Mouse (Mus musculus) gonadal fat pad, adult 2 months (tissue): ENCODE data around the gene Urgcp. TPM values are rescaled to one million over a fixed set of nuclear protein-coding genes. Genes with fewer than 3 reads are reported as not detected.
"Not testable (repeated sequence)": the region's sequence is repeated elsewhere in the genome, so short reads cannot be mapped to it uniquely, and the experiment has no call there.

ENCODE experiments used
- DNase-seq: peaks from one replicate; pipeline ENCODE4 v3.0.0-alpha.2; 2012; ENCODE audit warnings: low read depth
- polyA plus RNA-seq: library from polyadenylated mRNA; depleted of rRNA; stranded (reverse); fragments of >200 nt; gene quantifications from 2 replicates; pipeline ENCODE4 v1.2.3, GENCODE M21; 2012; rRNA removed

The Urgcp gene
- polyA plus RNA-seq: 22.0 and 22.4 TPM in 2 replicates

DNA sequence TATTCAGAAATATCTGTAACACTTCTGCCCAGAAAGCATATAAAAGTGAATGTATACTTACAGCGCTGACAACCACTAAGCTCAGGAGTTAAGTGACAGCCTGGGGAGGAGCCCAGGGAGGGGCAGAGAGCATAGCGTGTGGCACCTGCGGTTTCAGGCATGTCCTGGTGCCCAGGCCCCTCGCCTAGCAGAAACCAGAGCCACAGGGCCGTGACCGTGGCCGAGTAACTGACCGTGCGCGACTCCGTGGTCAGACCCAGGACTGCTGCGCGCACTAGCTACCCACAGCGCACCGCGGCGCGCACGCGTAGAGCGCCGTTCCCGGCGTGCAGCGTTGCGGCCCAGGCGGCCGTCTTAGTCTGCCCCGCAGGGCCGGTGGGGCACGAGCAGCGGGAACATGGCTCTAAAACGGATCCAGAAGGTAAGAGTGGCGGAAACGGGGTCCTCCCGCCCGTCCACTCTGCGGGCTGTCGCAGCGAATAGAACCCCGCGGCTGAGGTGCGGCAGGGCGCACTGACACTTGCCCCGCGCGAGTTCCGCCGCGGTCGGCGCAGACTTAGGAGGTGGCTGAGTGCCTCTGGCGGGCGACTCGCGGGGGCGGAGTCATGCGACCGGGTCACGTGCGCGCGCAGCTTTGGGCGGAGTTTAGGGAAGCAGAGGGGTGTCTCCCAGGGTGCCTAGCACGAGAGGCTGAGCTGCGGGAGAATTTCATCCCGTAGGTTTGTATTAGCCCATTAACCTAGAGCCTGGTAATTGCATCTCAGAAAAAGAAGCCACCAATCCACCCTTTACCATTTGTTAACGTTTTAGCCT is at the start of gene Urgcp:
Gene Urgcp (minus strand): TSS at position 557 of the 813 bp plus-strand sequence.
- DNase-seq: no peak

DNA sequence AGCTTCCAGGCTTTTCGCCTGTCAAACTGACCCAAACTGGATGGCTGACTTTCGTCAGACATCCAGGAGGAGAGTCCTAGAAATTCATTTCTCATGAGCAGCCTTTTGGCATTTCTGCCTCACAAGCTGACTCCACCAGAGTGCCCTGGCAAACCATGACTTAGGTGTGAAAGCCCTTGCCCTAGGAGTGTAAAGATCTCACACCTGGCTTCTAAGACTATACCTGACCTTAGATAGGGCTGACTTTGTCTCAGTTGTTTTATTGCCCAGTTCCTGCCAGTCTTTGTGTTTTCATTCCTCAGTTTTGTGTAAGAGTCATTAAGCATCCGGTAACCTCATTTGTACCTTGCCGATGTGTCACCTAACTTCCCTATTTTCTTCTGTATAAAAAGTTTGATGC is 47.3 kb upstream of the Urgcp start:
- not testable (repeated sequence) for DNase-seq

DNA sequence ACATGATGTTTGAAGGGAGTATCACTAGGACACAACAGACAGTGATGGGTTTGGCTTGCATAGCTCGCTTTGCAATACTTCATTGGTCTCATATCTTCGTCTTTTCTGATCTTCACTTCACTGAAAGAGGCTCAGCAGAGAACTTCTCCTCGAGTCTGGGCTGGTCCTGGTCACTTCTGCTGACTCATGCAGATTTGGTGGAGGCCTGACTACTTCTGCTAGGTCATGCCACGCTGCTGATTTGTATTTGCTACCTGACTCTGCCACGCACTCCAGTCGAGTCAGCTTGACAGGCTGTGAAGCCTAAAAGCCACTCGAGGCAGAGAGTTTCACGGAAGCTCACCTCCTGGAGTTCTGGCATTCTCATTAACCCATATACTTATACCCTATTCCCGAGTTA is 45.8 kb upstream of the Urgcp start:
- DNase-seq: no peak

DNA sequence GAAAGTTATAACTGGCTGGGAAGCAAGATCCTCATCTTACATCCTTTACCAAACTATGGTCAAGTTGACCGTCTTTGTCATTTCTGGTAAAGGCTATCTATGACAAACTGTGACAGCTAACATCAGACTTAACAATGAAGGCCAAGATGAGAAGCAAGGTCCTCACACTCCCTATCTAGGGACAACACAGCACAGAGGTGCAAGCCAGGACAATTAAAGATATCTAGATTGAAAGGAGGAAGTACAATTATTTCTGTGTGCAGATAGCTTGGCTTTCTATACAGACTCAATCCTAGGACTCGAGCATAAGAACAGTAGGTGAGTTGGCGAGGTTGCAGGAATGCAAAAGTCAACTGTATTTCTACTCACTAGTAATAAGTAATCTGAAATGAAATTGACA is 43.5 kb upstream of the Urgcp start:
- no peak for DNase-seq

DNA sequence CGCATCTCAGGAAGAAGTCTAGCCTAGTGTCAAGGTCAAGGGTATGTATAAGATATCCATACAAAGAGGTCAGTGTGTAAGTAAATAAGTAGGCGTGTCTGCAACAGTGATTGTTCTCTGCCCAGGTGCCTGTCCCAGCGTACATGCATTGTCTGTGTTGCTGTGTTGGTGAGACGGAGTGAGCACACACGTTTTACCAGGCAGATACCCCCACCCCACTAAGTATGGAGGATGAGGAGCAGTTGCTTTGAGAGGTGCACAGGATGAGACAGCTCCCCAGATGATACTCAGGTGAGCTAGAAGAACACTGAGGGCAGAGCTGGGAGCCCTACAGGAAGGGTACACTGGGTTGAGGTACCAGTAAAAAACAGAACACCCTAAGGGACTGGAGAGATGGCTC is 42.0 kb upstream of the Urgcp start:
- DNase-seq: no peak

DNA sequence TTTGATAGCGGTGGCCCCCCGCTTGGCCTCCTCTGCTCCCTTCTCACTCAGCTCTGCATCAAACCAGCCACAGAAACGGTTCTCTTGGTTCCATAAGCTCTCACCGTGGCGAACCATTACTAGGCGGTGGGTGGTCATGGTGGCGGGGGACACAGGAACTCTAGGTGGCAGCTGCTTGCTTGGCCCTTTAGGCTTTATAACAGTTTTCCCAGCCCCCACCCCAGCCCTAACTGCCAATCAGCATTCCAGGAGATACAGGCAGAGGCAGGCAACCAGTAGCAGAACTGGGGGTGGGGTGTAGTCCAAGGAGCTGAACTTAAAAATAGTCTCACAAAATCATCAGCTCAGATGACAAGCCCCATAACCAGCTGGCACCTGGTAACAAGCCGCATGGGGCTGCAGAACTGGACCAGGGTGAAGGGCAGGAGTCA is 41.4 kb upstream of the Urgcp start, which contains the start of gene Pgam2:
Gene Pgam2 (minus strand): TSS at position 183 of the 431 bp plus-strand sequence.
- no peak for DNase-seq

DNA sequence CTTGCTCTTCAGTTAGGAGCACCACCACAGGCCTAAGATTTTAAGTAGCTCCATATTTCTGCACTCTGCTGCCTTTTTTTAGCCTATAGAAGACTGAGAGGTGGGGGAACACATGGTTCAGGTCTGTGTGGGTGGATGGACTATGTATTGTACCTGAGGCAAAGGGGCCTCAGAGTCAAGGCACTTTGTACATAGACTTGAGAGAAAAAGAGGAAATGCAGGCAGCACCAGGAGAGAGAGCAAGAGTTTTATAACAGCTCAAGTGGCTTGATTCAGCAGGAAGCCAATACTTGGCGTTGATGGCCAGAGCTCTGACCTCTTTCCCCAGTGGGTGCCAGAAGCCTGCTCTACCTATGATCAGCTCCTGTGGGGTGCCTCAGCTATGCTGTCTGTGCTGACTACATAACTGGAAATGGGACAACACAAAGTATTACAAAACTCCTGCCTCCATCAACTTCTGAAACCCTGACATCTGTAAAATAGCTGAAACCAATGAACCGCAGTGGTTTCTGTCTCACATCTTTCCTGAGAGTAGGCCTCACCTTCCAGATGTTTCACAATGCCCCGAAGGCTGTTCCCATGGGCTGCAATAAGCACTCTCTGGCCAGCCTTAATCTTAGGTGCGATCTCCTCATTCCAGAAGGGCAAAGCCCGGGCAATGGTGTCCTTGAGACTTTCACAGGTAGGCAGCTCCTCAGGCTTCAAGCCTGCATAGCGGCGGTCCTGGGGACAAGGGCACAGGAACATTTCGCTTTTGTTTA is 40.5 kb upstream of the Urgcp start:
- DNase-seq: no peak

DNA sequence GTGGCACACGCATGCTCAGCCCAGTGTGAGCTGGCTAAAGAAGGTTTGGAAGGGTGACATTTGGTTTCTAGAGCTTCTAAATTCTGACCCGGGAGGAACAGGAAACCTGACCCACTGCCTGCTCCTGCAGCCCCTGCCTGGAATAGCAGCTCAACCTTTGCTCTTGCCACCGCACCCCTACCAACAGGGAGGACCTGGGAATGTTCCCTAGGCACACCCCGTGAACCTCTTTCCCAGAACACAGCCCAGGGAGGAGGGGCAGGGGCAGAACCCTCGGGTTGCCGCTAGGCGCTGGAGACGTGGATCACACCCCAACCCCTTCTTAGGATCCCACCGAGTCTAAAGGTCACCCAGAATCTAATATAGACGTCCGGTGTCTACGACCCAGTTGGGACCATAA is 39.8 kb upstream of the Urgcp start:
- DNase-seq: no peak

DNA sequence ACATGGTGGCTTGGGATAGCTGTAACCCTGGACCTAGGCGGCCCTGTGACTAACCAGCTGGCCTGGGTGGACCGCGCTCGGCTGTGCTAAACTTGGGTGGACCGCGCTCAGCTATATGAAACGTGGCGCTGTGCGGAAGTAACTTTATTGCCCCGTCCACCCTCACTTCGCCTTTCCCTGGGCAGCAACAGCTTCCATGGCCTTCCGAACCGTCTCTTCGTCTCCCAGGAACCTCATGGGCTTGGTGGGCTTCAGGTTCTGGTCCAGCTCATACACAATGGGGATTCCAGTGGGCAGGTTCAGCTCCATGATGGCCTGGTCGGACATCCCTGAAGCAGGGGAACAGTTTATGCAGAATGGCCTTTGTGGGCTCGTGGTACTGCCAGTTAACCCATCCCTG is 39.3 kb upstream of the Urgcp start:
- DNase-seq: no peak

DNA sequence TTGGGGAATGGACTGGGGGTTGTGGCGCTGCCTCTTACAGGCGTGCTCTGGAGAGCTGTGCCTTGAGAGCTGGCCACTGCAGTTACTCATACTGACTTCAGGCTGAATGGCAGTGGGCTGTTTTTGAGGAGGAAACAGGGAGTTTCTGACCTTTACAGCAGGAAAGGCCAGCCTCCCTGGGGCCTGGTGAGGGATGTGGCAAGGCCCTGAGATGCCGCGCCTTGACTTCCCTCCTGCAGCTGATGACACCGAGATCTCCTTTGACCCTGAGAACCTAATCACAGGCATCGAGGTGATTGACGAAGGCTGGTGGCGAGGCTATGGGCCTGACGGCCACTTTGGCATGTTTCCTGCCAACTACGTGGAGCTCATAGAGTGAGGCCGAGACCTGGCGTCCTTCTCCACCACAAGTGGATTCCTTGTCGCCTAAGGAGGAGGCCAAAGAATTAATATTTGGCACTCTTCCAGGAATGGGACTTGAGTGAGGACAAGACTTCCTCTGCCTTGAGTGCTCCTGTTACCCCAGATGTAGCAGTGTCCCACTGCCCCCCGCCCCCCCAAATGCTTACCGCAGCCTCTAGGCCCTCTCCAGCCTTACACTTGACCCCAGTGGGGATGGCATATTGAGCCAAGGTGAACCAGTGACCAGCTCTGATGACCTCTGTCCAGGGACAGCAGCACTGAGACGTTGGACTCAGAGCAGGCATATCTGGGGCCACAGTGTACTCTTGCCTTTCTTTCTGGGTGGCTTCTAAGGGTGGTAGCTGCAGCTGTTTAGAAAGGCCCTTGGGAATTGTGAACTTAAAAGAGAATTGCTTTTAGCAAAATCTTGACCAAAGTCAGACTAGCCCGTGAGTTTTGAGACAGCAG is 37.7 kb upstream of the Urgcp start:
- no peak for DNase-seq

DNA sequence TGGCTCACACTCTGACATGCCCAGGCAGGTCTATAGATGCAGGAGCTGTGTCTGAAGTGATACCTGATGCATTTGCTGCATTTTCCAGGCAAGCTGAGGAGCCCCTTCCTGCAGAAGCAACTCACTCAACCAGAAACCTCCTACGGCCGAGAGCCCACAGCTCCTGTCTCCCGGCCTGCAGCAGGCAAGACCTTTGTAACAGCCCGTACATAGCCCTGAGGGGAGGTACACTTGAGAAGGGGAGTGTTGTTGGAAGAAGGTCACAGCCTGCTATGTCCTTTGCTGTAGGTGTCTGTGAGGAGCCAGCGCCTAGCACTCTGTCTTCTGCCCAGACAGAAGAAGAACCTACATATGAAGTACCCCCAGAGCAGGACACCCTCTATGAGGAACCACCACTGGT is 35.8 kb upstream of the Urgcp start:
- DNase-seq: no peak

DNA sequence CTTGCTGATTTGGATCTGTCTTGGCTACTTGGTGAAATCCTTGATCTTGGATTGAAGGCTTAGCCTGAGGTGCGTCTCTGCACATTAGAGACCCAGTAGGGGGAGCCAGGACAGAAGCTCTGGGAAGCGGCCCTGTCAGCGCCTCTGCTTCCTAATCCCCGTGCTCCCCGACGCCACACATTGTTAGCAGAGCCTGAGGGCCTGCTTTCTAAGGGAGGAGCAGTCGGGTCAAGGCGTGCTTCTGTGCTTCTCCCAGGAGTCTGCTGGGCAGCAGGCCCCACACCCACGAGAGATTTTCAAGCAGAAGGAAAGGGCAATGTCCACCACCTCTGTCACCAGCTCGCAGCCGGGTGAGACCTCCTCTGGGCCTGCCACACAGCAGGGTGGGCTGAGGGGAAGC is 35.2 kb upstream of the Urgcp start:
- DNase-seq: no peak

DNA sequence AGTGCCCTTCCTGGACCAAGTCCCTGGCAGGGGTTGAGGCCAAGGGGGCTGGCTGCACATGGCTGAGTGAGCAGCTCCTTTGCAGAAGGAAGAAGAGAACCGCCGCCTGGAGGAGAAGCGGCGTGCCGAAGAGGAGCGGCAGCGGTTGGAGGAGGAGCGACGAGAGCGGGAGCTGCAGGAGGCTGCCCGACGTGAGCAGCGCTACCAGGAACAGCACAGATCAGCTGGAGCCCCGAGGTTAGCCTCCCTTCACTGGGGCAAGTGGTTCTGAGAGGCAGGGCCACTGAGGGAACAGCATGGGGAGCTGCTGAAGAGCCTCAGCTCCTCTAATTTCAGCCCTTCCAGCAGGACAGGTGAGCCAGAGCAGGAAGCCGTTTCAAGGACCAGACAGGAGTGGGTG is 34.8 kb upstream of the Urgcp start:
- DNase-seq: no peak

DNA sequence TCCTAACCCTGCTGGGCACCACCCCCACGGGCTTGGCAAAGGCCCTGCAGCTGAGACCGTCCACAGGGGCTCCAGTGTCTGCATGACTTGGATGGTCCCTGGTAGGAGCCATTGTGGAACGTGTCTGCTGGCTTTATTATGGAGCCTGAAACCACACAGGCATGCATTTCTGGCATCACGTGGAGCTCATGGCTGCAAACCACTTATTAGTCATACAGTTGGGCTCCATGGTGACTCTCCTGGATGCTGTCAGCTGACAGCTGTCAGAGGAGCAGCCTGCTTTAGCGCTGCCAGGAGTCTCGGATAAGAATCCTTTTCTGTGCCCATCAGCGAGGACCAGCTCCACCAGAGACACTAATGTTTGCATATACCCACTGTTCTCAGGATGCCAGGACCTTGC is 33.5 kb upstream of the Urgcp start:
- no peak for DNase-seq

DNA sequence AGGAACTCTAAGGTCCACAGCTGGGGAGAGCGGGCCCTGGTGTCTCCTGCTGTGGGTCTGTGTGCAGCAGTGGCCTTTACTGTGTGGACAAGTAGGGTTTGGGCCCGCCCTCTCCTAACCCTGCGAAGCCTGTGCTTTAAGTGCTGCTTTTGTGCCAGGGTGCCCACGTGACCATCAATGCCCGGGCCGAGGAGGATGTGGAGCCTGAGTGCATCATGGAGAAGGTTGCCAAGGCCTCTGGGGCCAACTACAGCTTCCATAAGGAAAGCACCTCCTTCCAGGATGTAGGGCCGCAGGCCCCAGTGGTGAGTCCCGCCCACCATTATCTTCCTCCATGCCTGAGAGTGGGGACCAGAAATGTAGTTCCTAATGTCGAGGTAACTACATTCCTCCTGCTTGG is 33.1 kb upstream of the Urgcp start:
- no peak for DNase-seq

DNA sequence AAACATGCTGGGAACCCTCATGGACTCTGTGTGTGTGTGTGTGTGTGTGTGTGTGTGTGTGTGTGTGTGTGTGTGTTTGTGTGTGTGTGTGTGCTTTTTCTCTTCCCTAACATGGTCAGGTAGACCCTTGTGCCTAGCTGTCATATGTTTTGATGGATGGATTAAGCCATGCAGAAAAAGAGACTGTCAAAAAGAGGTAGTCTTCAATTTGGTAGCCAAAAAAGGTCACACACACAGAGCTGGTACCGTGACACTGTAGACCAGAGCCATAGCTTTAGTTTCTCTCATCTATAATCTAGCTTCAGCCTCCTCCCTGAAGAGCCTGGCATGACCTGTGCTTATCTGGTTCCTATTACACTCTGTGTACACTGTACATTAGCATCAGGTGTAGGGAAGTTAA is 28.3 kb upstream of the Urgcp start:
- no peak for DNase-seq

DNA sequence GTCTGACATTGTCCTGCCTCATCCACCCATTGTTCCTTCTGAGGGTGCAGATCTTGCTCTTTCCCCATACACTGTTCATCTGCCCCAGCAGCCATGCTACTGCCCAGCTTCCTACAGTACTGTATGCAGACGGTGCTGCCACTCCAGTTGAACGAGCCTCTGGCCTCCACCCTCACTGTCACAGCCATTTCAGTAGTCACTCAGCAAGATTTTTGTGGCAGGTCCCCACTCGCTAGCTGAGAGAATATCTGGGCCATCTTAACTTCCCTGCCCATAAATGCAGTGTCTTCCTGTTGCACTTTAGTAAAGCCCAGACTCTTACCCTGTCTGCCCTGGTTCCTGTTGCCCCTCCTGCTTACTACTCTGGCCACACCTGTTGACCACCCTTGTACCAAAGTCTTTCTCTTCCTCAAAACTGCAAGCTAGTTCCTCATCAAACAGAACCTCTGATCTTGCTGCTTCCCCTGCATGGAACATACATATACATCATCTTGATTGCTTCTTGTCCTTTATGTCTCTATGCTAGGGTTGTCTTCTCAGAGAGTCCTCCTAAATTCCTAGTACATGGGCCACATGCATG is 27.7 kb upstream of the Urgcp start:
- DNase-seq: no peak

DNA sequence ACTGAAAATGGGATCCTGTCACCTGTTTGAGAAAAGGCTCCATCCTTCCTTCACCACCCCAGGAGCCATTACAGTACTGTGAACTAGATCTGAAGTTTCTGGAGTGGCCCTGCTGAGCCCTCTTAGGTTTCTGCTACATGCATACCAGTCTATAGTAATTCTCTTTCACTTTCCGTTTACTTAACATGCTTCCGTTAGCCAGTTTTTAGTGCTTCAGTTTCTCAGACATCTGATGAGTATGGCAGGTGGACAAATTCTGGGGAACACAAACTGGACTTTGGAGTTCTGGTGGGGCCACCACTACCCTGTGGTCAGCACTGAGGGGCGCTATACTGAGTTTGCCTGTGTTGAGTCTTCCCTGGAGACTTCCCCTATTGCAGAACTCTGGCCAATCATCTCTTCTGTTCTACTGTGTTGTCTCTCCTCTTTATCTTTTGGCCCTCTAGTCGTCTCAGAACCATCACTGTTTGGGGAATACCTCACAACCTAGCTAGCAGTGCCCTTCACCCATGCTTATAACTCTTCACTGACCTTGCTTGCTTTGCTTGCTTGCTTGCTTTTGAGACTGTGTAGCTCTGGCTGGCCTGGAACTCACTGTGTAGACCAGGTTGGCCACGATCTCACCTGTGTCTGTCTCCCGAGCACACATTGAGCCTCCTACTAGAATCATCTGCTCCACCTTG is 27.0 kb upstream of the Urgcp start:
- no peak for DNase-seq

DNA sequence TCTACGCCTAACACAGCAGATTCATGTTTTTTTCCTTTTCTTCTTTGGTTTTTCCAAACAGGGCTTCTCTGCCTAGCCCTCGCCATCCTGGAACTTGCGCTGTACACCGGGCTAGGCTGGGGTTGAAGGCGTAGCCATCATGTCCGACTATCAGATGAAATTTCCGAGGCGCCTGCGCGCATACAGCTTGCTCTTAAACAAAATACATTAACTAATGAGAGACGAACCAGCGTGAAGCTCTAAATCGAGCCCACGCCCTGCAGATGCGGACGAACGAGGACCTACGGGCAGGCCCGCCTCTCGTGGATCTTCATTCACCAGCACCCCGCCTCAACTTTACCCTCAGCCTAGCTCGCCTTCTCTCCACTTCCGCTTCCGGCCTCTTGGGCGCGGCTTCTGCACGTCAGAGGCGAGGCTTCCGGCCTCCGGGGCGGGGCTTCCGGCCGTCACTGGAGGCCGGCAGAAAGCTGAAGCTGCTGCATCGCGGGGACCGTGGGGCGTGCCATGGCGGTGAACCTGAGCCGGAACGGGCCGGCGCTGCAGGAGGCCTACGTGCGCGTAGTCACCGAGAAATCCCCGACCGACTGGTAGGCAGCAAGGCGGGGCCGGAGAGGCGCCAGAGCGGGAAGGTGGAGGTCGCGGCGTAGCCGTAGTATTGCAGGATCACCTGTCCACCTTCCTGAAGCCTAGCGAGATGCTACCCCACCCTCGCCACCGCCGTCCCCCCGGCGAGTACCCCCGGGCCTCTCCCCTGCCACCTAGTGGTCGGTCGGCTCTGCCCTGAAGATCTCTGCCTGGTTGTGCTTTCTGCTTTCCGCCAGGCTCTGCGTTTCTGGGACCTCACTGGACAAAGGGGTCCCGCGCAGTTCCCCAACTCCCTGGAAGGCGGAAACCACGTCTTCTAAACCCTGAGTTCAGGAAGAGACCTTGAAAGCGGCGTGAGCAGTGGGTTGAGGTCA is 26.2 kb upstream of the Urgcp start, which contains the start of gene Dbnl:
Gene Dbnl (plus strand): TSS at position 433 of the 959 bp plus-strand sequence.
- DNase-seq: no peak

DNA sequence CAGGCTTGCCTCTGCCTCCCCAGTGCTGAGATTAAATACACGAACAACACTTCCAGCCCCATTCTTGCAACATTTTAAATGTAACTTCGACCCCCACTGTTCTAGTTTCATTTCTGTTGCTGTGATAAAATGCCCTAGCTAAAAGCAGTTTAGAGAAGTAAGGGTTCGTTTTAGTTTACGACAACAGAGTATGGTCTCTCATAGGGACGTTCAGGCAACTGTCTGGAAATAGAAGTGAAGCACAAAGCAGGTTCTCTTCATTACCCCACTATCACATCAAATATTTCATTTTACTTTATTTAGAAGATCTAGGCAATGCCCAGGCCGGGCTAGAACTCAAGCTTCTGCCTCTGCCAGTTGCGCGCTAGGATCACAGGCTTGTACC is 25.5 kb upstream of the Urgcp start:
- no peak for DNase-seq
